16 mouse cellular contexts compared by ENCODE assay signal in genomic region chr4:132794760-132795159, GRCm38 (mm10). TPM values are rescaled to one million over a fixed set of nuclear protein-coding genes. Genes with fewer than 3 reads are reported as not detected.
DNase-seq lines count a peak whose midpoint lies in the region; ATAC-seq lines count a peak whose summit lies in the region.
"Had no signal": no experiment of that assay in that cellular context is flagged by ENCODE, and none has a peak within 500 bp of the region (broad histone marks: within the 10 kb centered on the region; RNA-seq: fewer than 3 reads in every experiment).

No protein-coding gene starts in this region.

- intact Hi-C loops in heart, postnatal 14 days (cut with DNase I): no loop called here

- H3K36me3 ChIP-seq in heart, embryonic 15.5 days: no peaks in the 10 kb centered on the region
- no peaks in the 10 kb centered on the region for H3K36me3 ChIP-seq in liver, embryonic 11.5 days (ENCODE audit: control insufficient read depth, insufficient read depth, low read length)
- no peaks in the 10 kb centered on the region for H3K36me3 ChIP-seq in hindbrain, embryonic 16.5 days (ENCODE audit: control insufficient read depth, insufficient read depth, low read length)
- H3K36me3 ChIP-seq: embryonic facial prominence, embryonic 13.5 days; forebrain, embryonic 12.5 days; heart, embryonic 13.5 days; hindbrain, embryonic 15.5 days had no signal

- ATAC-seq in heart, embryonic 15.5 days (replicated peaks; ENCODE audit: insufficient number of reproducible peaks, insufficient read depth, low FRiP score, low read depth): no peak
- no peak for ATAC-seq in liver, embryonic 11.5 days (replicated peaks; ENCODE audit: low FRiP score)
- peak; percentile 76 for ATAC-seq in megakaryocyte, adult 5-6 weeks (ENCODE audit: poor library complexity, severe bottlenecking)
- no peak for ATAC-seq in hindbrain, embryonic 16.5 days

- H3K4me1 ChIP-seq in heart, embryonic 15.5 days (replicated peaks): peaks cover 6% of the 10 kb centered on the region
- peaks cover 10% of the 10 kb centered on the region for H3K4me1 ChIP-seq in liver, embryonic 11.5 days (replicated peaks; ENCODE audit: control insufficient read depth, insufficient read depth, low read length)
- H3K4me1 ChIP-seq in hindbrain, embryonic 16.5 days (ENCODE audit: control insufficient read depth, insufficient read depth, low read depth, low read length): peaks cover 4% of the 10 kb centered on the region; the same call in 1 of the 2 replicates

- no peak overlapping the region for H3K4me3 ChIP-seq in heart, embryonic 15.5 days
- H3K4me3 ChIP-seq in liver, embryonic 11.5 days (ENCODE audit: low read depth, low read length): no peak overlapping the region
- H3K4me3 ChIP-seq in hindbrain, embryonic 16.5 days (ENCODE audit: low read length): no peak overlapping the region
- H3K4me3 ChIP-seq: embryonic facial prominence, embryonic 13.5 days; forebrain, embryonic 12.5 days; hindbrain, embryonic 15.5 days had no signal

- peak overlapping the region; percentile 64; the same call in 1 of the 2 replicates for H3K4me2 ChIP-seq in heart, embryonic 15.5 days
- H3K4me2 ChIP-seq in liver, embryonic 11.5 days: peak overlapping the region; percentile 86; the same call in 1 of the 2 replicates
- no peak overlapping the region for H3K4me2 ChIP-seq in hindbrain, embryonic 16.5 days (ENCODE audit: low read length)
- H3K4me2 ChIP-seq: embryonic facial prominence, embryonic 13.5 days; forebrain, embryonic 12.5 days; hindbrain, embryonic 15.5 days had no signal

- no peaks in the 10 kb centered on the region for H3K9me3 ChIP-seq in heart, embryonic 15.5 days (replicated peaks)
- no peaks in the 10 kb centered on the region for H3K9me3 ChIP-seq in liver, embryonic 11.5 days (ENCODE audit: control insufficient read depth, low read length)
- H3K9me3 ChIP-seq in hindbrain, embryonic 16.5 days (ENCODE audit: control insufficient read depth, low read length): no peaks in the 10 kb centered on the region
- H3K9me3 ChIP-seq: embryonic facial prominence, embryonic 13.5 days; forebrain, embryonic 12.5 days; heart, embryonic 13.5 days; hindbrain, embryonic 15.5 days had no signal

- H3K27ac ChIP-seq in heart, embryonic 15.5 days: no peak overlapping the region
- H3K27ac ChIP-seq in liver, embryonic 11.5 days (ENCODE audit: low read depth, low read length): no peak overlapping the region
- no peak overlapping the region for H3K27ac ChIP-seq in hindbrain, embryonic 16.5 days (ENCODE audit: low read depth, low read length)
- H3K27ac ChIP-seq: embryonic facial prominence, embryonic 13.5 days; forebrain, embryonic 12.5 days; heart, embryonic 13.5 days; hindbrain, embryonic 15.5 days had no signal

- no peak overlapping the region for H3K9ac ChIP-seq in heart, embryonic 15.5 days
- H3K9ac ChIP-seq in liver, embryonic 11.5 days (ENCODE audit: low read depth, low read length): no peak overlapping the region
- H3K9ac ChIP-seq in hindbrain, embryonic 16.5 days (ENCODE audit: low read depth, low read length): no peak overlapping the region
- H3K9ac ChIP-seq: embryonic facial prominence, embryonic 13.5 days; forebrain, embryonic 12.5 days; heart, embryonic 13.5 days; hindbrain, embryonic 15.5 days had no signal

- DNase-seq in heart, postnatal 14 days: no peak
- peak; percentile 64 for DNase-seq in A20 (ENCODE audit: low read depth, low spot score)
- no peak for DNase-seq in liver, embryonic 11.5 days (ENCODE audit: low spot score)
- no peak for DNase-seq in gastrocnemius, postnatal 4 days (ENCODE audit: low spot score in 2 of 2)
- no peak for DNase-seq in adrenal gland, postnatal 4 days (ENCODE audit: low spot score in 2 of 2)
- DNase-seq: cerebellum, postnatal 10 days; right cerebral cortex, postnatal 4 days; thymus, adult 18-20 months had no signal

- 68% methylated on average over 8 of the region's 8 CpGs for WGBS in heart, embryonic 15.5 days
- WGBS in liver, embryonic 11.5 days: 66% methylated on average over 8 of the region's 8 CpGs
- 79% methylated on average over 8 of the region's 8 CpGs for WGBS in hindbrain, embryonic 16.5 days

- H3K27me3 ChIP-seq in heart, embryonic 15.5 days: peaks cover 15% of the 10 kb centered on the region; the same call in 1 of the 2 replicates
- H3K27me3 ChIP-seq in liver, embryonic 11.5 days (replicated peaks; ENCODE audit: control insufficient read depth, insufficient read depth, low read length): peaks cover 11% of the 10 kb centered on the region
- peaks cover 14% of the 10 kb centered on the region for H3K27me3 ChIP-seq in hindbrain, embryonic 16.5 days (replicated peaks; ENCODE audit: control insufficient read depth, insufficient read depth, low read length)

RNA-seq across cellular contexts. Expression of gene Themis2, which starts 1.4 kb away (rescaled TPM):
- 0.94 and 1.9 TPM in 2 replicates for polyA plus RNA-seq in heart, embryonic 15.5 days (2015; fragmentation: Nextera tagmentation; extraction: Ambion mirVana)
- total RNA-seq in heart, postnatal 14 days (2021): 1 to 10 TPM; 1.5 to 1.8 TPM
- polyA plus RNA-seq in liver, embryonic 11.5 days (2014; fragmentation: Nextera tagmentation; extraction: Ambion mirVana): 2.7 and 3.3 TPM in 2 replicates
- total RNA-seq in megakaryocyte, adult 5-6 weeks (2015): 129 and 136 TPM in 2 replicates
- 84.4 and 95.0 TPM in 2 replicates for total RNA-seq in megakaryocyte, adult 5-6 weeks (2017)
- polyA plus RNA-seq in hindbrain, embryonic 16.5 days (2015; fragmentation: Nextera tagmentation; extraction: Ambion mirVana): 0.36 and 0.64 TPM in 2 replicates
- total RNA-seq in gastrocnemius, postnatal 4 days (2021): 1 to 10 TPM; 3.2 to 3.4 TPM
- total RNA-seq in adrenal gland, postnatal 4 days (2021): 1 to 10 TPM; 2.6 to 2.8 TPM
- polyA plus RNA-seq: C2C12 had no signal

RNA-seq across cellular contexts. Expression of gene Rpa2, which starts 26.6 kb away (rescaled TPM):
- 60.8 and 71.2 TPM in 2 replicates for polyA plus RNA-seq in heart, embryonic 15.5 days (2015; fragmentation: Nextera tagmentation; extraction: Ambion mirVana)
- 10 to 100 TPM; 11.2 to 12.4 TPM for total RNA-seq in heart, postnatal 14 days (2021)
- polyA plus RNA-seq in liver, embryonic 11.5 days (2014; fragmentation: Nextera tagmentation; extraction: Ambion mirVana): 156 and 165 TPM in 2 replicates
- total RNA-seq in megakaryocyte, adult 5-6 weeks (2015): 28.0 and 28.7 TPM in 2 replicates
- total RNA-seq in megakaryocyte, adult 5-6 weeks (2017): 22.3 and 27.9 TPM in 2 replicates
- polyA plus RNA-seq in hindbrain, embryonic 16.5 days (2015; fragmentation: Nextera tagmentation; extraction: Ambion mirVana): 40.7 and 43.6 TPM in 2 replicates
- total RNA-seq in gastrocnemius, postnatal 4 days (2021): 10 to 100 TPM; 25.0 to 25.9 TPM
- total RNA-seq in adrenal gland, postnatal 4 days (2021): 10 to 100 TPM; 31.9 to 38.5 TPM

RNA-seq across cellular contexts. Expression of gene Smpdl3b, which starts 37.7 kb away (rescaled TPM):
- polyA plus RNA-seq in heart, embryonic 15.5 days (2015; fragmentation: Nextera tagmentation; extraction: Ambion mirVana): 3.5 and 4.4 TPM in 2 replicates
- total RNA-seq in heart, postnatal 14 days (2021): under 1 TPM; 0.71 to 0.98 TPM
- 2.9 and 3.2 TPM in 2 replicates for polyA plus RNA-seq in liver, embryonic 11.5 days (2014; fragmentation: Nextera tagmentation; extraction: Ambion mirVana)
- 3.0 and 4.5 TPM in 2 replicates for total RNA-seq in megakaryocyte, adult 5-6 weeks (2015)
- 3.9 and 4.3 TPM in 2 replicates for total RNA-seq in megakaryocyte, adult 5-6 weeks (2017)
- polyA plus RNA-seq in hindbrain, embryonic 16.5 days (2015; fragmentation: Nextera tagmentation; extraction: Ambion mirVana): 0.64 and 1.2 TPM in 2 replicates
- 1 to 10 TPM; 2.3 to 2.6 TPM for total RNA-seq in gastrocnemius, postnatal 4 days (2021)
- total RNA-seq in adrenal gland, postnatal 4 days (2021): 1 to 10 TPM; 2.2 to 3.0 TPM

RNA-seq across cellular contexts. Expression of gene Ppp1r8, which starts 48.2 kb away (rescaled TPM):
- polyA plus RNA-seq in heart, embryonic 15.5 days (2015; fragmentation: Nextera tagmentation; extraction: Ambion mirVana): 25.7 and 30.4 TPM in 2 replicates
- total RNA-seq in heart, postnatal 14 days (2021): 10 to 100 TPM; 20.4 to 21.8 TPM
- polyA plus RNA-seq in liver, embryonic 11.5 days (2014; fragmentation: Nextera tagmentation; extraction: Ambion mirVana): 44.0 and 50.5 TPM in 2 replicates
- 25.7 and 29.6 TPM in 2 replicates for total RNA-seq in megakaryocyte, adult 5-6 weeks (2015)
- total RNA-seq in megakaryocyte, adult 5-6 weeks (2017): 46.1 and 50.1 TPM in 2 replicates
- polyA plus RNA-seq in hindbrain, embryonic 16.5 days (2015; fragmentation: Nextera tagmentation; extraction: Ambion mirVana): 58.3 and 59.4 TPM in 2 replicates
- total RNA-seq in gastrocnemius, postnatal 4 days (2021): 10 to 100 TPM; 30.6 to 31.3 TPM
- total RNA-seq in adrenal gland, postnatal 4 days (2021): 10 to 100 TPM; 56.5 to 56.7 TPM

Comparison
In these comparisons a context has a peak if more than half of its experiments do, and no peak if none do; other contexts are left out.
1. RNA of gene Themis2, which starts 1.4 kb away (total RNA-seq): 84.4 to 136 TPM in megakaryocyte, adult 5-6 weeks; 3.2 to 3.4 TPM in gastrocnemius, postnatal 4 days, 2.6 to 2.8 TPM in adrenal gland, postnatal 4 days and 1.5 to 1.8 TPM in heart, postnatal 14 days; every median in the first group is over 10 times any median in the second.